Mouse (Mus musculus) adrenal gland, adult 18-20 months (tissue): Measurements from ENCODE around the gene H2-Aa. TPM values are rescaled to one million over a fixed set of nuclear protein-coding genes. Genes with fewer than 3 reads are reported as not detected.
A peak's percentile ranks its signal among the peaks of the same experiment; 100 is the strongest.

Experiments used
- DNase-seq, 2 experiments: peaks; one replicate each; pipeline ENCODE4 v3.0.0; 2021 to 2022; ENCODE audit warnings: low spot score in 2 of 2
- total RNA-seq, 2 experiments: library from RNA; stranded (reverse); gene quantifications; 1 replicate in 1 of 2; 2 replicates in 1 of 2; pipeline ENCODE4 v1.2.3; 2021

H2-Aa gene
- total RNA-seq, 2 experiments from 2014 or later = 119 to 219 TPM

GRCm38 (mm10) chr17:34264452-34265351 lies 22.9 kb downstream of the H2-Aa start:
- peak in 1 of 2 experiments; percentile 30 for DNase-seq

GRCm38 (mm10) chr17:34263811-34264371 lies 23.7 kb downstream of the H2-Aa start:
- no peak for DNase-seq

GRCm38 (mm10) chr17:34263068-34263467 lies 24.6 kb downstream of the H2-Aa start:
- peak; percentile 56 to 73 for DNase-seq

- peak; percentile 52 to 56 for DNase-seq
Observed at GRCm38 (mm10) chr17:34261502-34261901, 26.1 kb downstream of the H2-Aa start.

GRCm38 (mm10) chr17:34260551-34260950 lies 27.1 kb downstream of the H2-Aa start:
- DNase-seq = no peak

- peak; percentile 74 to 81 for DNase-seq
Observed at GRCm38 (mm10) chr17:34257594-34258375, 29.8 kb downstream of the H2-Aa start, which contains the start of gene H2-Ab1. Gene H2-Ab1, plus strand, starts transcription at chr17:34257689.

GRCm38 (mm10) chr17:34256501-34256900 lies 31.1 kb downstream of the H2-Aa start:
- no peak for DNase-seq

GRCm38 (mm10) chr17:34251666-34252065 lies 36.0 kb downstream of the H2-Aa start:
- no peak for DNase-seq

GRCm38 (mm10) chr17:34249878-34250277 lies 37.7 kb downstream of the H2-Aa start:
- DNase-seq = no peak

- DNase-seq = no peak
Observed at GRCm38 (mm10) chr17:34249361-34249760, 38.3 kb downstream of the H2-Aa start.

- no peak for DNase-seq
Observed at GRCm38 (mm10) chr17:34248764-34249163, 38.9 kb downstream of the H2-Aa start.

- DNase-seq = no peak
Observed at GRCm38 (mm10) chr17:34247047-34247446, 40.6 kb downstream of the H2-Aa start.

- no peak for DNase-seq
Observed at GRCm38 (mm10) chr17:34244656-34245055, 43.0 kb downstream of the H2-Aa start.

- no peak for DNase-seq
Observed at GRCm38 (mm10) chr17:34240916-34241315, 46.7 kb downstream of the H2-Aa start.

- no peak for DNase-seq
Observed at GRCm38 (mm10) chr17:34240366-34240765, 47.3 kb downstream of the H2-Aa start.

GRCm38 (mm10) chr17:34239601-34240041 lies 48.0 kb downstream of the H2-Aa start:
- DNase-seq = no peak

- no peak for DNase-seq
Observed at GRCm38 (mm10) chr17:34238706-34239105, 48.9 kb downstream of the H2-Aa start, which contains the start of gene H2-Ob. Gene H2-Ob, plus strand, starts transcription at chr17:34238903.

- no peak for DNase-seq
Observed at GRCm38 (mm10) chr17:34237741-34238140, 49.9 kb downstream of the H2-Aa start.

GRCm38 (mm10) chr17:34236691-34237090 lies 50.9 kb downstream of the H2-Aa start:
- no peak for DNase-seq

- DNase-seq = peak; percentile 74 to 79
Observed at GRCm38 (mm10) chr17:34234926-34235325, 52.7 kb downstream of the H2-Aa start.
